Mouse (Mus musculus) stomach, embryonic 14.5 days (tissue): Measurements from ENCODE around the gene Pald1. TPM values are rescaled to one million over a fixed set of nuclear protein-coding genes. Genes with fewer than 3 reads are reported as not detected.

ENCODE experiments used
- ATAC-seq: fragments of 200-750 bp; cut with Nextera tagmentation; 2 replicates; pipeline ENCODE4 v1.8.0; 2017; ENCODE audit warnings: low read depth, moderate TSS enrichment; ENCODE audit not compliant: insufficient number of reproducible peaks, insufficient read depth, low FRiP score
- H3K27ac ChIP-seq: fragments of 300-500 bp; sonication (generic); 2 replicates; pipeline ENCODE4 v1.5.1; 2014; ENCODE audit warnings: mild to moderate bottlenecking, low read length, moderate library complexity, mixed read lengths
- H3K27me3 ChIP-seq: fragments of 300-500 bp; sonication (generic); 2 replicates; pipeline ENCODE4 v1.6.1; 2014; ENCODE audit warnings: low read length, control low read depth, mixed read lengths; ENCODE audit not compliant: control insufficient read depth, insufficient read depth
- H3K36me3 ChIP-seq: fragments of 300-500 bp; sonication (generic); 2 replicates; pipeline ENCODE4 v1.6.1; 2014; ENCODE audit warnings: mild to moderate bottlenecking, control low read depth, low read length, moderate library complexity, mixed read lengths; ENCODE audit not compliant: control insufficient read depth, insufficient read depth
- H3K4me1 ChIP-seq: fragments of 300-500 bp; sonication (generic); 2 replicates; pipeline ENCODE4 v1.6.1; 2014; ENCODE audit warnings: low read length, control low read depth, mixed read lengths; ENCODE audit not compliant: control insufficient read depth, insufficient read depth
- H3K4me2 ChIP-seq: fragments of 300-500 bp; sonication (generic); replicated peaks from 2 replicates; pipeline ENCODE4 v1.6.1; 2014; ENCODE audit warnings: low read depth, low read length, control low read depth
- H3K4me3 ChIP-seq: fragments of 300-500 bp; sonication (generic); 2 replicates; pipeline ENCODE4 v1.5.1; 2014; ENCODE audit warnings: low read depth, low read length, control low read depth
- H3K9ac ChIP-seq: fragments of 300-500 bp; sonication (generic); replicated peaks from 2 replicates; pipeline ENCODE4 v1.6.1; 2014; ENCODE audit warnings: low read depth, mild to moderate bottlenecking, control low read depth, low read length, moderate library complexity, mixed read lengths
- H3K9me3 ChIP-seq: fragments of 300-500 bp; sonication (generic); 2 replicates; pipeline ENCODE4 v1.6.1; 2016; ENCODE audit warnings: low read depth, low read length, control low read depth; ENCODE audit not compliant: control insufficient read depth
- WGBS: fragments of 180-500 bp; shearing (Covaris S2); extraction: QIAGEN DNeasy Blood & Tissue Kit; methylation state at CpG from one replicate; pipeline ENCODE4 v1.1.7; 2014; 5-methylcytosine and 5-hydroxymethylcytosine counted together
- polyA plus RNA-seq: library from polyadenylated mRNA; unstranded; fragments of >200 nt; fragmentation: Nextera tagmentation; extraction: Ambion mirVana; gene quantifications from 2 replicates; pipeline ENCODE4 v1.2.1, GENCODE M21; 2014

Pald1 gene
- polyA plus RNA-seq, 1 experiment from 2014 or later = 14.8 TPM

DNA sequence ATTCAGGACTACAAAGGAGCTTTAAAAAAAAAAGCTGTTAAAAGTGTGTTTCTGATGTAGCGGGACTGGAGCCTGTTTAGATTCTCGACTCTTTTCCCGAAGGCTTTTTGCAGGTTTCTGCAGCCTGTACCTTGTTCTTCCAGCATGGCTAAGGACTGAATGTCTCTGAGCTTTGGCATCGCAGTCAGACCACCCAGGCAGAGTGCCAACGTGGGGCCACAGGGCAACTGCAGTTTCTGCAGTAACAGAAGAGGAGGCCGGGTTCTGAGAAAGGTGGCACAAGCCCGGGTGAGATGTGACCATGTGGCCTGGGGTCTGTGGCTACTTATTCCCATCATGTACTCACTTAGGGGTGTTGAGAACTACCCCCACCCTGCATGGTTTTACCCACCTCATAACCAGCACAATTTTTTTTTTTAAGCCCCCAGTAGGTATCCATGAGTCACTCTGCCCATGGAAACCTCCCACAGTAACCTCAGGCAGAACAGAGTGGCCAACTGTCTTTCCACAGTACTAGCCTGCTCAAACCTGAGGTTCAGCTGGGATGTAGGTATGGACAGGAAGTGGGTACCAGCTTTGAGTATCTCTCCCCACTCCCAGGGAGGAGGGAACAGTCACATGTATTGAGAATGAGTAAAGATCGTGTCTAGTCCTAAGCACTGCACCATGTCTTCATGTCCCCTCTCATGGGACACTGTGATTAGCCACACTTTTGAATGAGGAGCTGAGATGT is 86.5 kb downstream of the Pald1 start:
- Histone ChIP-seq H3K36me3 (no peaks in the 10 kb centered on the region), H3K27ac (no peak overlapping the region), H3K9ac (no peak overlapping the region), H3K9me3 (no peaks in the 10 kb centered on the region), H3K27me3 (no peaks in the 10 kb centered on the region), H3K4me2 (no peak overlapping the region), H3K4me3 (no peak overlapping the region), H3K4me1 (no peaks in the 10 kb centered on the region)
- no peak for ATAC-seq
- 80% methylated on average over 8 of the region's 8 CpGs for WGBS

DNA sequence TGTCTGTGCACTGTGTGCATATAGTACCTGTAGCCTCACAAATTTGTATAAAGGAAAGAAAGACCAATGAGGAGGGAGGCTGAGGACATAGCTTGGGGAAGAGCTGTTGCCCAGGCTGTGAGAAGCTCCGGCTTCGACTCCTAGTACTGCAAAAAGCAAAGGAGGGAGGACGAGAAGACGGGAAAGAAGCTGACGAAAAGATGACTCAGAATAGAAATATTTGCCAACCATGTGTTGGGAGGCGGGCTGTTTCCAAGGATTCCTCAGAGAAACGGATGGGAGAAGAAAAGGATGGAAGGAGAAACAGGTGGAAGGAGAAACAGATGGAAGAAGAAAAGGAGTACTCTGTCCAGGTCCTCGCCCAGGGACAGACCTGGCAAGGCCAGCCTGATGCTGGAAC is 89.1 kb downstream of the Pald1 start:
- Histone ChIP-seq H3K27me3 (no peaks in the 10 kb centered on the region), H3K9me3 (no peaks in the 10 kb centered on the region), H3K9ac (no peak overlapping the region), H3K4me1 (no peaks in the 10 kb centered on the region), H3K27ac (no peak overlapping the region), H3K4me2 (no peak overlapping the region), H3K36me3 (no peaks in the 10 kb centered on the region), H3K4me3 (no peak overlapping the region)
- 66% methylated on average over 8 of the region's 8 CpGs for WGBS
- no peak for ATAC-seq

DNA sequence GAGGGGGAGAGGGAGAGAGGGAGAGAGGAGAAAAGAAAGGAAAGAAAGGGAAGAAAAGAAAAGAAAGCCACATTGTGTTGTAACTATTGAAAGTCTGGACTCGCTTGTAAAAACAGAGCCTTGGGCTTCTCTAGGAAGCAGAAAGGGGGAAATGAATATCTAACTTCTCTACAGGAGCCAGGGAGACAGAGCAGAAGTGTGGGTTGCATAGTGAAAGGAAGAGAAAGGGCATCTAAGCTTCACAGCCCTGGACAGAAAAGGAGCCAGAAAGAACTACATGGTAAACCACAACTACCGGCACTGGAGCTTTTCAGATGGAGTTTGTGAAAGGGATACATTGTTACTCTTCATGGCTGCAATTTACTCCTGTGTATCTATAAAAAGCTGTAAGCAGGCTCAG is 92.9 kb downstream of the Pald1 start:
- no peak overlapping the region for H3K4me2 ChIP-seq
- no peaks in the 10 kb centered on the region for H3K27me3 ChIP-seq
- H3K27ac ChIP-seq = no peak overlapping the region
- no peaks in the 10 kb centered on the region for H3K36me3 ChIP-seq
- no peak overlapping the region for H3K9ac ChIP-seq
- H3K9me3 ChIP-seq = no peaks in the 10 kb centered on the region
- H3K4me1 ChIP-seq = 0 out of 2 replicates have a peak, but pooled peaks cover 6% of the 10 kb centered on the region
- WGBS = 83% methylated on average over 2 of the region's 2 CpGs
- H3K4me3 ChIP-seq = no peak overlapping the region
- no peak for ATAC-seq

DNA sequence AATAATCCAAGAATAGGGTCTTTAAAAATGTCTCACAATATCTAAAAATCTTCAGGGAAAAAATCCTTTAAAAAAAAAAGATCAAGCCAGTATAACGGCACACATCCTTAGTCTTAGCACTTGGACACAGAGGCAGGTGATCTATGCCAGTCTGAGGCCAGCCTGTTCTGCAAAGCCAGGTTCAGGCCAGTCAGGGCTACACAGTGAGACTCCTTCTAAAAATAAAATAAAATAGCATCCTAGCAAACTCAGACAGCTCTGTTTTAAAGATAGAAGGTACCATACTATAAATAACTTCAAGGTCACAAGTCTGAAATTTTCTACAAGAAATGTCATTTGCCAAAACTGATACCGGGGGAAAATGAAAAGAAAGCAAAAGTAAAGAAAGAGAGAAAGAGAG is 93.3 kb downstream of the Pald1 start:
- Histone ChIP-seq H3K4me1 (0 out of 2 replicates have a peak, but pooled peaks cover 6% of the 10 kb centered on the region), H3K4me3 (no peak overlapping the region), H3K27ac (no peak overlapping the region), H3K27me3 (no peaks in the 10 kb centered on the region), H3K9me3 (no peaks in the 10 kb centered on the region), H3K9ac (no peak overlapping the region), H3K36me3 (no peaks in the 10 kb centered on the region), H3K4me2 (no peak overlapping the region)
- WGBS = 81% methylated on average over 2 of the region's 2 CpGs
- ATAC-seq = no peak

DNA sequence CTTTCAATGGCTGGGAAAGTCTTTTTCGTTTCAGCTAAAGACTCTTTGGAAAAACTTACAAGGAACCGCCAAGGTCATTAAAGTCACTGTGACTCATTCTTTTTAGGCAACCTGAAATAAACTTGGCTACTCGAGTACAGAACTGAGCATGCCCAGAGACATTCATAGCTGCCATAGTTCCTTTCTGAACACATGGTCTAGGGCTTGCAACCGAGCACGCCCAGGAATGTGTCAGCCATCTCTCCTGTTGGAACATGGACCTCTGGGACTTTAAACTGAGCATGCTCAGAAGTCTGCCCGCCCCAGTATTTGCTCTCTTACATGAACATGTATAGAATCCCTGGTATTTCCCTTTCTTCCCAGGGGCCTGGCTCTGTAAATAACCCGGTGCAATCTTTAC is 97.1 kb downstream of the Pald1 start:
- 64% methylated on average over 7 of the region's 7 CpGs for WGBS

DNA sequence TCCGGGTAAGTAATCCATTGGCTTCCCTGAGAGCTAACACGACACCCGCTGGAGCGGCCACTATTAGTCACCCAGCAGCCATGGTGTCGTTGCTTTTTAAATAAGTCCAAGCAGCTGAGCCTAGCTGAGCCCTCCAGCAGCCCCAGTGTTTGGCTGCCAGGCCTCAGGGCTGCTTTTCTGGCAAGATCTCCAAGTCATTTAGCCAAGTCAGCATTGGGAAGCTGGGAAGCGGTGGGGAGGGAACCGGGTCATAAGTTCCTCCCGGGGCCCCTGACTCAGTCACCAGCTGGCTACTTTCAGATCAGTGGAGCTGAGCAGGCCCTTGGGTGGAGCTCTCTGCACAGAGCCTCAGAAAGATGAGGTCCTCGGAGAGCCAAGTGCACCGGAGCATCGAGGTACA is 98.1 kb downstream of the Pald1 start:
- Histone ChIP-seq H3K4me3 (no peak overlapping the region), H3K36me3 (no peaks in the 10 kb centered on the region), H3K4me2 (no peak overlapping the region), H3K27me3 (no peaks in the 10 kb centered on the region), H3K9me3 (no peaks in the 10 kb centered on the region), H3K9ac (no peak overlapping the region), H3K4me1 (0 out of 2 replicates have a peak, but pooled peaks cover 6% of the 10 kb centered on the region), H3K27ac (no peak overlapping the region)
- WGBS = 70% methylated on average over 11 of the region's 11 CpGs
- ATAC-seq = peak; percentile 23; the same call in 1 of the 2 replicates

More for the DNA sequence above, 97.1 kb downstream of the Pald1 start:
- no peak overlapping the region for H3K4me3 ChIP-seq
- H3K27ac ChIP-seq = no peak overlapping the region
- H3K36me3 ChIP-seq = no peaks in the 10 kb centered on the region
- ATAC-seq = 0 out of 2 replicates have a peak, but pooled peaks have one; percentile 14
- H3K4me2 ChIP-seq = no peak overlapping the region
- no peaks in the 10 kb centered on the region for H3K9me3 ChIP-seq
- 0 out of 2 replicates have a peak, but pooled peaks cover 6% of the 10 kb centered on the region for H3K4me1 ChIP-seq
- no peak overlapping the region for H3K9ac ChIP-seq
- no peaks in the 10 kb centered on the region for H3K27me3 ChIP-seq

DNA sequence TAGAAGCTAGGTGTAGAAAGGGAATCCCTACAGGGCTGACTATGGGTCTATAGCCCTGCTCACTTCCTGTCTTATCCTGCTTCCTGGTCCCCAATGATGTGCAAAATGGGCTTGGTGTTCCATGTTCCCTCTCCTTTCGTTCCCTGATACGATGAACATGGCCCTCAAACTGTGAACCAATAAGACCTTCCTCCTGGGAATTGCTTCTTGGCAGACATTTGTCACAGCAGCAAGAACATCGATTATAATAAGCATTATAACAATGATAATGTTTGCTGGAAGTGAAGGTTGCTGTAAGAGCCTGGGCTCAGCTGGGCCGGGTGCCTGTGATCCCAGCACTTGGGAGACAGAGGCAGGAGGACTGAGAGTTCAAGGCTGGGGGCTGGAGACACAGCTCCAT is 99.0 kb downstream of the Pald1 start:
- Histone ChIP-seq H3K27me3 (no peaks in the 10 kb centered on the region), H3K9ac (no peak overlapping the region), H3K4me1 (0 out of 2 replicates have a peak, but pooled peaks cover 6% of the 10 kb centered on the region), H3K4me2 (no peak overlapping the region), H3K36me3 (no peaks in the 10 kb centered on the region), H3K4me3 (no peak overlapping the region), H3K9me3 (no peaks in the 10 kb centered on the region), H3K27ac (no peak overlapping the region)
- WGBS = 91% methylated on average over 4 of the region's 4 CpGs
- ATAC-seq = no peak

DNA sequence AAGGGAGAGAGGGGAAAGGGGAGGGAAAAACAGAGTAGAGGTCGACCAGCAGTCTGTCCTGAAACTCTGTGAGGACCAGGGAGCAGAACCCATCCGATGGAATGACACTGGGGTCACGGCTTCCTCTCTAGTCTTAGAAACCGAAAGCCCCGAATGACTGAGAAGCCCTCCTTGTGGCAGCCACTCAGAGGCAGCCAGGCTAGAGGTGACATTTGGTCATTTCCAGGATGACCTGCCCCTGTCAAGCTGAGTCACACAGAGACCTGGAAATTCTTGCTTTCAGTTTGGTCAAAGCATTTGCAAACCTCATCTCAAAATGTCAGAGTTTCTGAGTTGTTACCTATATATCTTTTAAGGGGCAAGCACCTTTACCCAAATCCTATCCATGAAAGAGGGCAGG is 102.2 kb downstream of the Pald1 start:
- Histone ChIP-seq H3K9me3 (no peaks in the 10 kb centered on the region), H3K27ac (no peak overlapping the region), H3K9ac (no peak overlapping the region), H3K4me1 (0 out of 2 replicates have a peak, but pooled peaks cover 6% of the 10 kb centered on the region), H3K27me3 (no peaks in the 10 kb centered on the region), H3K36me3 (no peaks in the 10 kb centered on the region), H3K4me2 (no peak overlapping the region), H3K4me3 (no peak overlapping the region)
- ATAC-seq = no peak
- WGBS = 72% methylated on average over 5 of the region's 5 CpGs
